Mouse (Mus musculus) neural tube, embryonic 13.5 days (tissue): ENCODE measurements around the gene Zfp658. TPM values are rescaled to one million over a fixed set of nuclear protein-coding genes. Genes with fewer than 3 reads are reported as not detected.

ENCODE experiments used
- ATAC-seq: fragments of 200-750 bp; cut with Nextera tagmentation; 2 replicates; pipeline ENCODE4 v1.8.0; 2017; ENCODE audit warnings: low read depth, mild to moderate bottlenecking, moderate TSS enrichment, moderate library complexity
- H3K27ac ChIP-seq: fragments of 300-500 bp; sonication (generic); replicated peaks from 2 replicates; pipeline ENCODE4 v1.5.1; 2015; ENCODE audit warnings: moderate library complexity, mild to moderate bottlenecking, inconsistent platforms
- H3K27me3 ChIP-seq: fragments of 300-500 bp; sonication (generic); 2 replicates; pipeline ENCODE4 v1.6.1; 2015; ENCODE audit warnings: mild to moderate bottlenecking, inconsistent platforms
- H3K36me3 ChIP-seq: fragments of 300-500 bp; sonication (generic); 2 replicates; pipeline ENCODE4 v1.6.1; 2015; ENCODE audit warnings: mild to moderate bottlenecking, inconsistent platforms
- H3K4me1 ChIP-seq: fragments of 300-500 bp; sonication (generic); replicated peaks from 2 replicates; pipeline ENCODE4 v1.6.1; 2015; ENCODE audit warnings: inconsistent platforms
- H3K4me2 ChIP-seq: fragments of 300-500 bp; sonication (generic); 2 replicates; pipeline ENCODE4 v1.6.1; 2015; ENCODE audit warnings: inconsistent platforms, mild to moderate bottlenecking, moderate library complexity
- H3K4me3 ChIP-seq: fragments of 300-500 bp; sonication (generic); 2 replicates; pipeline ENCODE4 v1.5.1; 2015; ENCODE audit warnings: mild to moderate bottlenecking, inconsistent platforms
- H3K9ac ChIP-seq: fragments of 300-500 bp; sonication (generic); 2 replicates; pipeline ENCODE4 v1.6.1; 2015; ENCODE audit warnings: moderate library complexity, mild to moderate bottlenecking, inconsistent platforms
- H3K9me3 ChIP-seq: fragments of 300-500 bp; sonication (generic); 2 replicates; pipeline ENCODE4 v1.6.1; 2016; ENCODE audit warnings: inconsistent platforms
- WGBS: fragments of 180-500 bp; shearing (Covaris S2); methylation state at CpG from one replicate; pipeline ENCODE4 v1.1.7; 2015; 5-methylcytosine and 5-hydroxymethylcytosine counted together
- polyA plus RNA-seq: library from polyadenylated mRNA; unstranded; fragments of >200 nt; fragmentation: Nextera tagmentation; extraction: Ambion mirVana; gene quantifications from 2 replicates; pipeline ENCODE4 v1.2.1, GENCODE M21; 2015

Zfp658 gene
- polyA plus RNA-seq, 1 experiment from 2014 or later: 8.2 TPM

- Histone ChIP-seq H3K9me3 (no peaks in the 10 kb centered on the region), H3K4me2 (no peak overlapping the region), H3K27me3 (no peaks in the 10 kb centered on the region), H3K27ac (no peak overlapping the region), H3K4me1 (no peaks in the 10 kb centered on the region), H3K36me3 (no peaks in the 10 kb centered on the region), H3K9ac (no peak overlapping the region), H3K4me3 (no peak overlapping the region)
- 45% methylated on average over 5 of the region's 5 CpGs for WGBS
- ATAC-seq: no peak
These were observed 14.4 kb upstream of the Zfp658 start for GRCm38 (mm10) chr7:43547666-43548065.

- 83% methylated on average over 4 of the region's 4 CpGs for WGBS
- H3K4me3 ChIP-seq: no peak overlapping the region
- H3K9ac ChIP-seq: no peak overlapping the region
- ATAC-seq: no peak
- no peak overlapping the region for H3K27ac ChIP-seq
- no peaks in the 10 kb centered on the region for H3K36me3 ChIP-seq
- H3K4me2 ChIP-seq: no peak overlapping the region
- no peaks in the 10 kb centered on the region for H3K4me1 ChIP-seq
- H3K9me3 ChIP-seq: no peaks in the 10 kb centered on the region
- no peaks in the 10 kb centered on the region for H3K27me3 ChIP-seq
These were observed 13.8 kb upstream of the Zfp658 start for GRCm38 (mm10) chr7:43548206-43548605.

- H3K27ac ChIP-seq: no peak overlapping the region
- no peak for ATAC-seq
- no peak overlapping the region for H3K4me3 ChIP-seq
- no peaks in the 10 kb centered on the region for H3K9me3 ChIP-seq
- WGBS: 91% methylated on average over 4 of the region's 4 CpGs
- H3K27me3 ChIP-seq: no peaks in the 10 kb centered on the region
- no peaks in the 10 kb centered on the region for H3K36me3 ChIP-seq
- H3K4me2 ChIP-seq: no peak overlapping the region
- H3K9ac ChIP-seq: no peak overlapping the region
- no peaks in the 10 kb centered on the region for H3K4me1 ChIP-seq
These were observed 8.9 kb upstream of the Zfp658 start for GRCm38 (mm10) chr7:43553153-43553552.

- Histone ChIP-seq H3K9ac (no peak overlapping the region), H3K27ac (no peak overlapping the region), H3K4me3 (no peak overlapping the region), H3K4me1 (no peaks in the 10 kb centered on the region), H3K36me3 (no peaks in the 10 kb centered on the region), H3K4me2 (no peak overlapping the region), H3K9me3 (no peaks in the 10 kb centered on the region), H3K27me3 (no peaks in the 10 kb centered on the region)
- 62% methylated on average over 3 of the region's 3 CpGs for WGBS
- no peak for ATAC-seq
These were observed 7.5 kb upstream of the Zfp658 start for GRCm38 (mm10) chr7:43554550-43554949.

- H3K27ac ChIP-seq: no peak overlapping the region
- H3K9ac ChIP-seq: no peak overlapping the region
- no peaks in the 10 kb centered on the region for H3K4me1 ChIP-seq
- no peak for ATAC-seq
- no peaks in the 10 kb centered on the region for H3K27me3 ChIP-seq
- no peaks in the 10 kb centered on the region for H3K36me3 ChIP-seq
- no peaks in the 10 kb centered on the region for H3K9me3 ChIP-seq
- H3K4me3 ChIP-seq: no peak overlapping the region
- WGBS: 94% methylated on average over 5 of the region's 5 CpGs
- H3K4me2 ChIP-seq: no peak overlapping the region
These were observed 6.7 kb upstream of the Zfp658 start for GRCm38 (mm10) chr7:43555351-43555750.

- Histone ChIP-seq H3K36me3 (no peaks in the 10 kb centered on the region), H3K4me1 (no peaks in the 10 kb centered on the region), H3K27me3 (no peaks in the 10 kb centered on the region), H3K27ac (no peak overlapping the region), H3K9me3 (no peaks in the 10 kb centered on the region), H3K4me2 (no peak overlapping the region), H3K9ac (no peak overlapping the region), H3K4me3 (no peak overlapping the region)
- WGBS: 94% methylated on average over 1 of the region's 1 CpGs
- ATAC-seq: no peak
These were observed 5.2 kb upstream of the Zfp658 start for GRCm38 (mm10) chr7:43556901-43557300.

GRCm38 (mm10) chr7:43562651-43563070 is 605 bp downstream of the Zfp658 start:
- peak overlapping the region; percentile 73 for H3K4me3 ChIP-seq
- under 1% methylated on average over 10 of the region's 10 CpGs for WGBS
- peak overlapping the region; percentile 90 for H3K4me2 ChIP-seq
- H3K27me3 ChIP-seq: no peaks in the 10 kb centered on the region
- H3K36me3 ChIP-seq: peaks cover 30% of the 10 kb centered on the region
- H3K27ac ChIP-seq: peak overlapping the region; percentile 86
- peak overlapping the region; percentile 84 for H3K9ac ChIP-seq
- H3K9me3 ChIP-seq: no peaks in the 10 kb centered on the region
- peak; percentile 32 for ATAC-seq
- peaks cover 22% of the 10 kb centered on the region for H3K4me1 ChIP-seq

GRCm38 (mm10) chr7:43563300-43563699 is 1.2 kb downstream of the Zfp658 start:
- WGBS: 65% methylated on average over 6 of the region's 6 CpGs

GRCm38 (mm10) chr7:43571216-43571615 is 9.2 kb downstream of the Zfp658 start:
- Histone ChIP-seq H3K36me3 (peaks cover 95% of the 10 kb centered on the region), H3K4me3 (no peak overlapping the region), H3K9ac (no peak overlapping the region), H3K27me3 (no peaks in the 10 kb centered on the region), H3K4me2 (no peak overlapping the region), H3K9me3 (no peaks in the 10 kb centered on the region), H3K4me1 (no peaks in the 10 kb centered on the region), H3K27ac (no peak overlapping the region)
- no peak for ATAC-seq
- WGBS: 95% methylated on average over 2 of the region's 2 CpGs

More at GRCm38 (mm10) chr7:43563300-43563699, 1.2 kb downstream of the Zfp658 start:
- Histone ChIP-seq H3K27me3 (no peaks in the 10 kb centered on the region), H3K9me3 (no peaks in the 10 kb centered on the region), H3K4me2 (peak overlapping the region; percentile 90), H3K36me3 (peaks cover 36% of the 10 kb centered on the region), H3K4me3 (peak overlapping the region; percentile 73), H3K4me1 (peaks cover 22% of the 10 kb centered on the region), H3K9ac (peak overlapping the region; percentile 84), H3K27ac (no peak overlapping the region)
- ATAC-seq: no peak

- Histone ChIP-seq H3K4me1 (peaks cover 27% of the 10 kb centered on the region), H3K36me3 (peaks cover 34% of the 10 kb centered on the region), H3K27ac (peak within 1 kb of the TSS; percentile 94), H3K4me3 (peak within 1 kb of the TSS; percentile 75), H3K4me2 (peak within 1 kb of the TSS; percentile 84), H3K9ac (peak within 1 kb of the TSS; percentile 91), H3K9me3 (no peaks in the 10 kb centered on the region), H3K27me3 (no peaks in the 10 kb centered on the region)
- ATAC-seq: peak; percentile 99
- under 1% methylated on average over 37 of the region's 37 CpGs for WGBS
These were observed 17.6 kb downstream of the Zfp658 start, which contains the start of gene Zfp719 for GRCm38 (mm10) chr7:43579440-43580171. Gene Zfp719 (plus strand): TSS chr7:43579610.

GRCm38 (mm10) chr7:43580526-43580925 is 18.5 kb downstream of the Zfp658 start:
- Histone ChIP-seq H3K9ac (peak overlapping the region; percentile 91), H3K27ac (peak overlapping the region; percentile 94), H3K36me3 (peaks cover 34% of the 10 kb centered on the region), H3K4me1 (peaks cover 27% of the 10 kb centered on the region), H3K9me3 (no peaks in the 10 kb centered on the region), H3K27me3 (no peaks in the 10 kb centered on the region), H3K4me2 (peak overlapping the region; percentile 84), H3K4me3 (peak overlapping the region; percentile 75)
- no peak for ATAC-seq
- WGBS: 72% methylated on average over 5 of the region's 5 CpGs

- Histone ChIP-seq H3K4me3 (no peak overlapping the region), H3K36me3 (peaks cover 62% of the 10 kb centered on the region), H3K27me3 (no peaks in the 10 kb centered on the region), H3K4me1 (peaks cover 27% of the 10 kb centered on the region), H3K4me2 (no peak overlapping the region), H3K9ac (no peak overlapping the region), H3K9me3 (no peaks in the 10 kb centered on the region), H3K27ac (no peak overlapping the region)
- WGBS: 90% methylated on average over 5 of the region's 5 CpGs
- ATAC-seq: no peak
These were observed 22.7 kb downstream of the Zfp658 start for GRCm38 (mm10) chr7:43584790-43585189.

- H3K4me3 ChIP-seq: no peak overlapping the region
- WGBS: 8% methylated on average over 5 of the region's 5 CpGs
- H3K27ac ChIP-seq: no peak overlapping the region
- H3K36me3 ChIP-seq: no peaks in the 10 kb centered on the region
- H3K9ac ChIP-seq: no peak overlapping the region
- no peak overlapping the region for H3K4me2 ChIP-seq
- H3K4me1 ChIP-seq: 0 out of 2 replicates have a peak, but pooled peaks cover 14% of the 10 kb centered on the region
- ATAC-seq: no peak
- H3K9me3 ChIP-seq: no peaks in the 10 kb centered on the region
- peaks cover 3% of the 10 kb centered on the region; the same call in 1 of the 2 replicates for H3K27me3 ChIP-seq
These were observed 39.8 kb downstream of the Zfp658 start for GRCm38 (mm10) chr7:43601884-43602283.
